Mouse (Mus musculus): ENCODE results near the gene Zscan2.

Zscan2 gene

DNA sequence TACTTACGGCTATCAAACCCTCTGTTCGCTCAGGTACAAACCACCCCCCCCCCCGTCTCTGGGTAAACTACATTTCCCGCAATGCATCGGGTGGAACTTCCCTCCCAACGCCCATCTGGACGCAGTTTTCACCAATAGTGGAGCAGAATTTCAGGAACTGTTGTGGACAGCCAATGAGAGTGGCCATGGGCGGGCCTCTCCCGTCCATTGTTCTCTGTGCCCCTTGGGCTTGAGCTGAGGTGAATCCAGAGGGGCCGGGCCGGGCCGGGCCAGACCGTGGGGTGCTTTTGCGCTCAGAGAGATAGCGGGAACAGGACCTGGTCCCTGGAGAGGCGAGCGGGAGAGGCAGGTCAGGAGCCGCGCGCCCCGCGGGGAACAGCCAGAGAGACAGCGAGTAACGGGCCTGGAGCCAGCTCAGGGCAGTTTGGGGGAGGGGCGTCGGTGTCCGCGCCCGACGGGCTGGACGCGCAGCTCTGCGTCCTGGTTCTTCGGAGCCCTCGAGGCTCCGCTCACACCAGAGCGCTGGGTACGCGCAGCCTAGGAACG is at the start of gene Zscan2:
Zscan2 (plus strand) TSS at position 192 of the 546 bp plus-strand sequence.
- DNase-seq, result peak; percentile 92

DNA sequence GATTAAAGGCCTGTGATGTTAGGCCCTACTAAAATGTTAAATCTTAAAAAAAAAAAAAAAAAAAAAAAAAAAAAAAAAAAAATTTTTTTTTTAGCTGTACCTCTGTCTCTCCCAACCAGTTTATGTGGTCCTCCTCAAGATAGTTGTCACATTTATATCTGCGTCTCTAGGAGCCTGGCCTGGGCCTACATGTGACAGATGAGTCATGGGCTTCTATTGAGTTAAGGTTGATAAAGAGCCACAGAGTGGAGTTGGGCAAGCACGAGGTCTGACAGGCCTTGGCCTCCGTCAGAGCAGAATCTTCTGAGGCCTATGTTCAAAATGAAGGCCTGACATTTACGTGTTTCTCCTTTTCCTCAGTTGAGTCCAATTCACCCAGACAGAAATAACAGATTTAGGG is 47.3 kb upstream of the Zscan2 start:
- DNase-seq, result no peak

DNA sequence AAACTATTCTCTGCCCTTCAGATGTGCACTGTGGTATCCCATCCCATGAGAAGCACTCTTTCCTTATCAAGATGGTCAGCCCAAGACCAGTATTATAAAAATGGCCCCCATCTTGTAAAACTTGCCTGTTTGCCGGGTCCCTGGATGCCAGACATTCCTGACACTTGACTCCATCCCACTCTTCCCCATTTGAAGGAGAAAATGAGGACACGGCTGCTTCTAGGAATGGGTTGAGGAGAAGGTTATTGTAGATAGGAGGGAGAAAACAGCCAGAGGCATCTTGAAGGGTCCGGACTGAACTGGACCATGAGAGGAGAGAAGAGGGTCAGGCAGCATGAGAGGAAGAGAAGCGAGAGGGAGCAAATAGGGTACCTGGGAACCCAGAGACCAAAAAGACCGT is 44.1 kb upstream of the Zscan2 start:
- DNase-seq, result no peak

DNA sequence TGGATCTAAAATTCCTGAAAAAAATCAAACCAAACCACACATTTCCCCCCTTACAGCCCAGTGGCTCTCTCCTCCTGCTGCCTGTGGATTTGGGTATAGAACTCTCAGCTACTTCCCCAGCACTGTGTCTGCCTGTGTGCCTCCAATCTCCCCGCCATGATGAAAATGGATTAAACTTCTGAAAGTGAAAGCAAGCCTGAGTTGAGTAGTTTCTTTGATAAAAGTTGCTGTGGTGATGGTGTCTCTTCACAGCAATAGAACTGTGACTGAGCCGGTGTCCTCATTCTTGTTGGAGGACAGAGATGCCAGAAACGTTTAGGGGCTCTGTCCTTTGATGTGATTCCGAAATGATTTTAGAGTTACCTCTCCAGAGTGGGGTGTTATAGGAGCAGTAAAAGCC is 39.9 kb upstream of the Zscan2 start:
- DNase-seq, result no peak

DNA sequence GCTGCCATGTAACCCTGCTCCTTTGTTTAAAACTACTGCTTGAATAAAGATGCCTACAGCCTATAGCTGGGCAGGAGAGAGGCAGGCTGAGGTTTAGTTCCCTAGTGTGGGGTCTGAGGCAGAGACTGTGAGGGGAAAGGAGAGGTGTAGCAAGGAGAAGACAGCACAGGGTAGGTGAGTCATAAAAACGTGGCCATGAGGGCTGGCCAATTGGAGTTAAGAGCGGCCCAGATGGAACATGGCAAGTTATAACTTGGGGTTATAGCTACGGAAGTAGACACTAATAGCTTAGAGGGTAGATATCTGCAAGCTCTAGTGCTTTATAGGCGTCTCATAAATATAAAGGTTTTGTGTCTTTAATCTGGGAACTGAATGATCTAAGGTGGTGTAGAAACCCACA is 37.5 kb upstream of the Zscan2 start:
- DNase-seq, result no peak

DNA sequence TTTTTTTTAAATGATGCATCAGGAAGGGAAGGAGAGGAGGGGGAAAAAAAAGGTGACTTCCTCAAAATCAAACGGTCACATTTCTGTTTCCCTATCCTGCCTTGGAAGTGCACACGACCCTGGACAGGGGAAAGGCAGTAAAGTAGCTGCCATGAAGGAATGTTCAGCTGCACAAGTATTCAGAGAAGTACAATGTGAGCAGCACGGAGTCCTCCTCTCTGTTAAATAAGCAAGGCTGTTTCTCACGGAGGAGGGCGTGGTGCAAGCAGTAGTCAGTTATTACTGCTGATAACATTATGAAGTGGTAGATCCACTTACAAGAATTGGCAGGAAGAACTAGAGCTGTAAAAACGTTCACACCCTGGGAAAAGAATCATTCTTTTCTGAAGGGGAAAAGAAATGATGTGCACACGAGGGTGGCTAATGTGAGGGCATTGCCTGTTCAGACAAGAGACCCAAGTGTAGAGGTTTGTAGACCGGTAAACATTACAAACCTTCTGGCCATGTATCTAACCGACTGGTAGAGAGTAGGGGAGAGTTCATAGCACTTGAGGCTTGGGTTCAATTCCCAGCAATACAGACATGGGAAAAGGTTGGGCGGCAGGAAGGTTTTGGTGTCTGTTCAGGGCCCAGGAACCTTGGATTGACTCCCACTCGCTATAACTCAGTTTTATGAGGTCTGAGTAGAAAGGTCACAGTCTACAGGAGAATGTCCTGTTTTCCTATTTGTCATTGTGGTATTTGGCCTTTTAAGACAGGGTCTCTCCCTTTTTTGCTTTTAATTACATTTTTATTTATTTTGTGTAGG is 36.6 kb upstream of the Zscan2 start:
- DNase-seq, result no peak

DNA sequence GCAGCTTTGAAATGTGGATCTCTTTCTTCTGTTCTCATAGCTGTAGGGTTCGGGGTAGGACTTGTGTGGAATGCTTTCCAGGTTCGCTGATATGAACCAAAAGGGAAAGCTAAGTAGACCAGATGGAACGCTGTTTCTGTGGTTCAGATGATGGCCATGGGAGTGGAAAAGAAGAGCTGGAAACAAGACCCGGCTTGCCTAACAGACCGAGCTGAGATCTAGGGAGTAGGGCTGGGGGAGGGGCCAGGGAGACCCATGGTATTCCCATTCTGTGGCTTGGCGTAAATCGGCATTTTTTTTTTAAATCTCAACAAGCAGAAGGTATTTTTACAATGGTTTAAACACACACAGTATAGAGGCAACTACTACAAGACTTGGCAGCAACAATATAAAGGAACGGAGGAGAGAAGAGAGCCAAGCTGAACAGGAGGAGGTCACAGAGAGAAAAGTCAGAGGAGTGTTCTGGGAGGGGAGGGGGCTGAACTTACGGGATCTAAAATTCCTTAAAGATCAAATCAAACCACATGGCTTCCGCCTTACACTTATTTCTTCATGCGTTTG is 34.8 kb upstream of the Zscan2 start, which contains the start of gene Iqgap1:
Iqgap1 (minus strand) TSS at position 132 of the 561 bp plus-strand sequence.
- peak; percentile 51 for DNase-seq

DNA sequence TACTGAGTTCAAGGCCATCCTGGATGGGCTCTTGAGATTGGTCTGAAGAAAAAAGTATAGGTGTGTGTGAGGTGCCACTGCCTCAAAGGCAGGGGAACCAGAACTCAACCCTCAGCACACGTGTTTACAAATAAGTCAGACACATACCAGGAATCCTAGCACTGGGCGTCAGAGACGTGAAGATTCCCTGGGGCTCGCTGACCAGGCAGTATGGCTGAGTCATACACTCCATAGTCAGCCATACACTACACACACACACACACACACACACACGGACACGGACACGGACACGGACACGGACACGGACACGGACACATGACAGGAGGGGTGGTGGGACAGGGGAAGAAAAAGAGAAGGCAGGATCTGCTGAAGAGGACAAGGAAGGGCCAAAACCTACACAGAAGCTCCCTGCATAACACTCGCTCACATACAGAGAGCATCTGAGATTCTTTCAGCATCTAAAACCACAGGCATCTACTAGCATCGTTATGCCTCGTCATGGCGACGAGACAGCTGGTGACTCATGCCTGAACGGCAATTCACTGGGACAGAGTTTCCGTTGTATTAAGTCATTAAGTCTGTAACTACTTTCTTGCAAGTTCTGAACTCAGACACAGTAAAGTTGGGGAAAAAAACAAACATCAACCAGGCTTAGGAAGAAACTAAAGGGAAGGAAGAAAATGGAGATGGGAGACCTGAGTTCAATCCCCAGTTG is 32.4 kb upstream of the Zscan2 start:
- DNase-seq, result peak; percentile 61

DNA sequence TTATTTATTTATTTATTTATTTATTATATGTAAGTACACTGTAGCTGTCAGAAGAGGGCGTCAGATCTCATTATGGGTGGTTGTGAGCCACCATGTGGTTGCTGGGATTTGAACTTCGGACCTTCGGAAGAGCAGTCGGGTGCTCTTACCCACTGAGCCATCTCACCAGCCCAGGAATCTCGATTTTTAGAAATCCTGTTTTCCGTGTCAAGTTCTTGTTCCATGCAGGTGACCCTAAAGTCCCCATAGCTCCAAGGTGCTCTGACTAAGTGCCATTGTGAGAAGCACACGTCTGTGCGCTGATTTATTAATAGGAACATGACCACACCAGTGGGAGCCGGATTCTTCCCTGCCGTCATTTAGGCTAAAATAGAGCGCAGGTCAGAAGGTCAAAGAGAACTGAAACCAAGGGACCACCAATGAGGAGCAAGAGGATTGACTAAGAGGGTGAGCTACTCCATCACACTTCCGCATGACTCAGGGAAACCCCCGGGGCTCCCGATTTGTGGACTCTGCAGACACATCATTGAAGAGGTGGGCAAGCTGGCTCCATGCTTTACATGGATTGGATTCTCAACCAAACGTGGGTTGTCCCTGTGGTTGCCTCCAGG is 30.4 kb upstream of the Zscan2 start:
- no peak for DNase-seq

DNA sequence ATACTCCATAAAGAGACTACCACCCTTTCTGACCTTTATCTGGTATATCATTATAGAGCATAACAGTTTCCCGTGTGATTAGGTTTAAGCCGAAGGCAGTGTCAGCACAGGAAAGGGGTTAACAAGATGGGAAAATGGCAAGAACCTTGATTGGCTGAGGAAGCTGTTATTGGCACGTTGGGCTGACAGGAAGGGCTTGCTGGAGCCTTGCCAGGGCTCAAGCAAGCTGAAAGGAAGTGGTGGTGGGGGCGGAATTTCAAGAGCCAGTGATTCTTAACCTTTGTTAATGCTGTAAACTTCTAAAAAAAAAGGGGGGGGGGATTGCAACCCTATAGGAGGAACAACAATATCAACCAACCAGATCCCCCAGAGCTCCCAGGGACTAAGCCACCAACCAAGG is 28.5 kb upstream of the Zscan2 start:
- DNase-seq, result peak; percentile 79

DNA sequence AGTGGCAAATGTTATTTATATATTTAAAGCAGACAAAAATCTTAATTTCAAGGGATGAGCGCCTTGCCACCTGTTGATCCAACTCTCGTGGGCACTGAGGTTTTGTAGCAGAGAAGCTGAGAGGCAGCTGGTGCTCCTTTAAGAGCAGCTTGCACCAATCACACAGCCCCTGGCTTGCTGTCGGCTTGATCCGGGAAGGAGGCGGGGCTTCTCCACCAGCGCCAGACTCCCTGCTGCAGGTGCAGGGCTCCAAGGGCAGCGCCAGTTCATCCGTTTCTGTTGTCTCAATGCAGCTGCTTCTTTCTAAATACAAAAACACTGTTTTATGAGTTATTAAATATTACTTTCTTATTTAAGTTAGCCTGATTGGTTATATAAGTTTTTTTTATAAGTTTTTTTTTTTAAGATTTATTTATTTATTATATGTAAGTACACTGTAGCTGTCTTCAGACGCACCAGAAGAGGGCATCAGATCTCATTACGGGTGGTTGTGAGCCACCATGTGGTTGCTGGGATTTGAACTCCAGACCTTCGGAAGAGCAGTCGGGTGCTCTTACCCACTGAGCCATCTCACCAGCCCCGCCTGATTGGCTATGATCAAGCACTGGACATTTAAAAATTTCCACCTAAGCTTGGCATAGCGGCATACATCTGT is 27.6 kb upstream of the Zscan2 start:
- peak; percentile 80 for DNase-seq

DNA sequence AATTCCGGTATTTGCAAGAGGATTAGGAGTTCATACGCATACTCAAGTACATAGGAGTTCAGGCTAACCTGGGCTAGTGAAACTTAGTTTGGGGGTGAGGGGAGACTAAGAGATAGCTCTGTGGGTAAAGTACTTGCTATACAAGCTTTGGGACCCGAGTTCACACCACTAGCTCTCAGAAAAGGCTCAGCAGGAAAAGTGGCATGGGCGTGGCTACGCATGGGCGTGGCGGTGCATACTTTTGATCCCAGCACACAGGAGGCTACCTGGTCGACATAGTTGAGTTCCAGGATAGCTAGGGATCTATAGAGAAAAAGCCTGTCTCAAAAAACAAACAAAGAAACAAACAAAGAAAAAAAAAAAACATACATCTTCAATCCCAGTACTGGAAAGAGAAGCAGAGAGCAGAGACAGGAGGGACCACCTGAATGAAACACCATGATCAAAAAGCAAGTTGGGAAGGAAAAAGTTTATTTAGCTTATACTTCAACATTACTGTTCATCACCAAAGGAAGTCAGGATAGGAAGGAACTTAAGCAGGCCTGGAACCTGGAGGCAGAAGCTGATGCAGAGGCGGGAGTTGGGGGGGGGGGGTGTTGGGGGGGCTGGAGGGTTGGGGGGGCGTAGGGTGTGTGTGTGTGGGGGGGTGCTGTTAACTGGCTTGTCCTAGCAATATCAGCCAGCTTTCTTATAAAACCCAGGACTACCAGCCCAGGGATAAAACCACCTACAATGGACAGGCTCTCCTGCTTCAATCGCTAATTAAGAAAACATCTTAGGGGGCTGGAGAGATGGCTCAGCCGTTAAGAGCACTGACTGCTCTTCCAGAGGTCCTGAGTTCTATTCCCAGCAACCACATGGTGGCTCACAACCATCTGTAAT is 26.8 kb upstream of the Zscan2 start:
- no peak for DNase-seq

DNA sequence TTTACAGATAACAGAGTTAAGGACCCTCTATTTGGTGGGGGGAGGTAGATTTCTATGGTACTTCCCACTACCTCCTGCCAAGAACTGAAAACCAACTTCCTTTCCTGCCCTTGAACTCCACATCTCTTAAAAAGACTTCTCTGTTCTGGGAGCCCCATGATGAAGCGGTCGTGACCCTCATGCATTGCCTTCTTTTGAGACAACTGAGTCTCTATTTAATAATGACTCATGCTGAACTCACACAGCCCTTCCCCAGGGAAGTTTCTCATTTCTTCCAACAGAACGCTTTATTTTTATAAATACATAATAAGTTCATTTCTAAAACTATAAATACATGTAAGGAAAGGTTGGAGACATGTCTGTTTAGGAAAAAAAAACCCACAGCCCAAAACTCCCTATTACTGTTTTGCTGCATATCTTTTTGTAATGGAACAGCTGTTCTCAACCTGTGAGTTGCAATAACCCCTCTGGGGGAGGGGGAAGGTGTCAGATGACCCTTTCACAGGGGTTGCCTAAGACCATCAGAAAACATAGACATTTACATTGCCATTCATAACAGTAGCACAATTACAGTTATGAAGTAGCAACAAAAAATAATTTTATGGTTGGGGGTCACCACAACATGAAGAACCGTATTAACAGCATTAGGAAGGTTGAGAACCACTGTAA is 24.6 kb upstream of the Zscan2 start:
- DNase-seq, result no peak

DNA sequence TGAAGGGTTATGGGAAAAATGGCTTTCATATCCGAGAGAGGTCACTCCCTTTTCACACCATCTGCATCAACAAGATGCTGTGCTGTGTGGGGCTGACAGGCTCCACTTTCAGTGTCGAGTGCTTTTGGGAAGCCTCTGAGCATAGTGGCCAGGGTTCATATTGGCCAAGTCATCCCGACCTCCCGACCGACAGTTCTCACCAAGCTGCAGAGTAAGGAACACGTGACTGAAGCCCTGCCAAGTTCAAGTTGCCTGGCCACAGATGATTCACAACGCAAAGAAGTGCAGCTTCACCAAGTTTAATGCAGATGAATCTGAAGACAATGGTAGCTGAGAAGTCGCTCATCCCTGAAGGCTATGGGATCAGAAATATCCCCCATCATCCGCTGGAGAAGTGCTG is 23.0 kb upstream of the Zscan2 start:
- peak; percentile 45 for DNase-seq

DNA sequence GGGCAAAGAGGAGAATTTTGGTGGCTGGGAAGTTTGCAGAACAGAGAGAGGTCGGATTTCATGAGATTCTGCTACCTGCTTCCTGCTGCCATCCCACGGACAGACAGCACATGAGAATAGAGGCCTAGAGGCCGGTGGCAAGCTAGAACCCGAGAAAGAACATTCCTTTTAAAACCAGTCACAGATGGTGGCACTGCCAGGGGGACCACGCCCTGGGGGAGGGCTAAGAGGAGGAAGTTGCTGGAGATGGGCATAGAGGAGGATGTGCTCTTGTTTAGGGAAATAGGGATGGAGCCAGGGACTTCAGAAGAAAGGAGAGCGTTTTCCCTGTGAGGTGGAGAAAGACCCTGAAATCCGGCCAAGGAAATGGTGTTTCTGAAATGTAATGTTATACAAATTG is 22.5 kb upstream of the Zscan2 start:
- no peak for DNase-seq

DNA sequence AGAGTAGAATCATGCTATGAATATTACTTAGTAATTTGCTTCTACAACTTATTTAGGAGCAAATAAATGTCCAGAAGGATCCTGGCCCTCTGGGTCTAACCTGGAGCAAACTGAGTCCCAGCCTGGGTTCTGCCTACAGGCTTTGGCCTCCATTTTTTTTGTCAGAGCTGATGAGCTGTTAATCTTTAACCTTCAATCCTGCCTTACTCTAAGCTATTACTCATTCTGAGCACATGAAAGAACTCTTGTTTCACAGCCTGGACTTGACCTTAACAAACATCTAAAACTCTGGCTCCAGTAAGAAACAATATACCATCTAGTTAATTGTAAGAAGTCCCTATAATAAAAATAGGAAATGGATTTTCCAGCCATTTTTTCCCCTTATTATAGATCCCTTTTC is 21.0 kb upstream of the Zscan2 start:
- DNase-seq, result no peak

DNA sequence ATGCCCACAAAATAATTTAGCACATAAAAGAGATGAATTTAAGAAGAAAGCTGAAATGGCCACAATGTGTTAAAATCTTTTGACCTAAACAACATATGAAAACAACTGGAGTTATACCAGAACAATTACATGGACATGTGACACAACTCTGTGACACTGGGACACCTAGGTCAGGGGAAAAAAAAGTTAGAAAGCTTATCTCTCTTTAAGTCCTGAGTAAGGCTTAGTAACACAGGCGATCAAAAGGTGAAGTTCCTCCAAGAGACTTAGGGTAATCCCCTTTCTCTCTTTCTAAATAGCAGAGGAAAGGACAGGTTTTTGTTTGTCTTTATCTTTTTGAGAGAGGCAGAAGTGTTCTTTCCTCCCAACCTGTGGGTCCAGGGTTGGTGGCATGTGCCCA is 20.5 kb upstream of the Zscan2 start:
- DNase-seq, result no peak

DNA sequence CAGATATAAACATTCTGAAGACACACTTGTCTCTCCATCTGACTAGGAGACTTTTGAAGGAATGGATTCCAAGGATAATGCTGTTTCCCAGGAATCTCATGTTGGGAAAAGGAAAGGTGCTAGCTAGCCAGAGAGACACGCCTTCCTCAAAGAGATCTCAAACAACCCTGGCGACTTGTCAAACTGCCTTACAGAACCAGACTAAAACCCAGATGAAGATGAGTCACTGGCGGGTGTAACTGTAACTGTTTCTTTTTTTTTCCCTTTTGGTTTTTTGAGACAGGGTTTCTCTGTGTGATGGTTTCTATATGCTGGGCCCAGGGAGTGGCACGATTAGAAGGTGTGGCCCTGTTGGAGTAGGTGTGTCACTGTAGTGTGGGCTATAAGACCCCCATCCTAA is 19.8 kb upstream of the Zscan2 start:
- DNase-seq, result no peak

DNA sequence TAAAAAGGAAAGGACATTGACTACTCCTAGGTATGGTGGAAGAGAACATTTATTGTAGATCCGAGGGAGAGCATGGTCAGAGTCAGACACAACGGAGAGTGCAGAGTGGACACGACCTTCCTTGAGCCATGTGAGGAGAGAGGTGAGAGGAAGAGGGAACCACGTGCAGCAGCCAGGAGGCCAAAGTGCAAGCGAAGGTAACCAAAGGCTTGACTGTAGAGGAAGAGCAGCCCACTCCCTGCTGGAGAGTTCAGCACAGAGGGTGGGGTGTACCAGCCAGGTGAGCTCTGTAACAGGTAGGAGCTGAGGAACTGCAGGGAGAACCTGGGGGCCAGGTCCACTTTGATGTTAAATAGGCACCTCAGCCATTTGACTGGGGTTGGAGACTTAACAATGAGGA is 18.6 kb upstream of the Zscan2 start:
- DNase-seq, result no peak

DNA sequence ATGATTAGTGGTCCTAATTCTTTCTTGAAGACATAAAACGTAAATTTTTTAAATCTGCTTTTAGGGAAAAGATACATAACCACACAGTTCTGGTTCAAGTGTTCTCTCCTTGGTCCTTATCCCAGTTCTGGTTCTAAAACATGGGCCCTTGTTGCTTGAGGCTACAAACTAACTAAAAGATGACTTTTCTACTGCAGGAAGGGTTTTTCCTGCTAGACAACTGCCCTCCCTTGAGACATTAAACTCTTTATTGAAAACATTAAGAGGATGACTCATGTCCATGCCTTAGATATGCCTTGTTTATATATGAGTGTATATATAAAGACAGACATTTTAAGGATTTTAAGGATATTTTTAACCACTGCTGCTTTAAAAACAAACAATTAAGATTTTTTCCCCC is 17.5 kb upstream of the Zscan2 start:
- no peak for DNase-seq
